Mouse (Mus musculus): Measurements from ENCODE around the gene Cd38.
"Not testable (repeated sequence)": the region's sequence is repeated elsewhere in the genome, so short reads cannot be mapped to it uniquely, and the experiment has no call there.

Gene Cd38

DNA sequence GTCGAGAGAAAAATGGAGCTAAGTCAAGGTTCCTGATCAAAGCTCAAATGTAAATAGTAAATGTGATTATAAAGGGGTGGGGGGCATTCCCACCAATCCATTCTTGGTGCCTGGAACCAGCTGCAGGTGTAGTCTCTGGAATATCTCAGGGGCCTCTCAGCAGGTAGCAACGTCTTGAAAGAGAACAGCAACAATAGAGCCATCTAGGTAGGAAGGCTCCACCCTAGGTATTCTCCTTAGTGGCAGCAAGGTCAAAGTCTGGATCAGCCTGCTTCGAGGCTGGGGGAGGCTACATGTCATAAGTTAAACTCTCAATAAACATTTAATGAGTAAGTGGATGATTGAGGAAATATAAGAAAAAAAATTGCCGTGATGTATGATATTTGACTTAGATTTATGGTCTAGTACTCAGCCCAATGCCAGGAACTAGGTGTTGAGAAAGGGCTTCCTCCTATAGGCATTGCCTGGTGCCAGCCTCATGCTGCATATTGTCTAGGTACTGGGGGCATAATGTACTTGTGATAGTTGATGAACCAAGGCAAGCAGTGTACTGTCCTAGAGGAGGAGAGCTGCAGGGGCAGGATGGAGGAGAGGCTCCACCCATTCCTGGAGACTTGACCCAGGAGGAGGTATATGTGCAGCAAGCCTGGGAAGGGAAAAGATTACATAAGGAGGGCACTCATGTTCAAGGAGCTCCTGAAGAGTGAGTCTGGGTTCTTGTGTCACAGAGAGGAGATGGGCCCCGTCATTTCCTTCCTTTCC, 7.5 kb upstream of the Cd38 start:
- no peak for DNase-seq

DNA sequence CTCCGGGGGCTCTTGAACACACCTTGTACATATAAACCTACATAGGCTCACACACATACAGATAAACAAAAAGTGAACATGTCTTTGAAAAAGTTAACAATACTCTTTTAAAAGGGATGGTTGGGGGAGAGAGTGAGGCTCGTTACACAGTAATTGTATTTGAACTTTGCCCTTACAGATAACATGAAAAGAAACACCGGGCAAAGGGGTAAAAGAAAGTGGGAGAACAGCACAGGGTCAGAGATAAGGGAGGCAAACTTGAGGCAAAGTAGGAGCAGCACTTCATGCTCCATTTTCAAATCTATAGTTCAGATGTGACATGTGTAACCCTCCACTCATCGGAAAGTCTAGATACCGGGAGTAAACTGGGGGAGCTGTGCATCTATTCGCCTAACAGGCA, 4.7 kb upstream of the Cd38 start:
- DNase-seq: no peak

DNA sequence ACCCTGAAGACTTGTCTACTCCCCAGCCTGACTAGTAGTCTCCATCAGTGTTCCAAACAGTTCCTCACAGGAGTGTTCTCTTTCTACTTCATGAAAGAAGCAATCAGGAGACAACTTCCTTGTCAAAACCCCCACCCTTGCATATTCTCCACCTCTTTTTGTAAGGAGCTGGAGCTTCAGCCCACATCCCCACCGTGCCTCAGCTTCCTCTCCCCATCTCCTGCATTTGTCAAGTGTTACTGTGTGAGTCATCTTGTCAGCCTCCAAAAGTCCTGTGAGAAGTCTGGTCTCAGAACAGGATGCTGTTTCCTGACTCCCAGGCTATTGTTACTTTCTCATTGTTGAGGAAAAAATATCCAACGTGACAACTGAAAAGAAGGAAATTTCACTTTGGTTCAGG, 3.0 kb upstream of the Cd38 start:
- DNase-seq: no peak

DNA sequence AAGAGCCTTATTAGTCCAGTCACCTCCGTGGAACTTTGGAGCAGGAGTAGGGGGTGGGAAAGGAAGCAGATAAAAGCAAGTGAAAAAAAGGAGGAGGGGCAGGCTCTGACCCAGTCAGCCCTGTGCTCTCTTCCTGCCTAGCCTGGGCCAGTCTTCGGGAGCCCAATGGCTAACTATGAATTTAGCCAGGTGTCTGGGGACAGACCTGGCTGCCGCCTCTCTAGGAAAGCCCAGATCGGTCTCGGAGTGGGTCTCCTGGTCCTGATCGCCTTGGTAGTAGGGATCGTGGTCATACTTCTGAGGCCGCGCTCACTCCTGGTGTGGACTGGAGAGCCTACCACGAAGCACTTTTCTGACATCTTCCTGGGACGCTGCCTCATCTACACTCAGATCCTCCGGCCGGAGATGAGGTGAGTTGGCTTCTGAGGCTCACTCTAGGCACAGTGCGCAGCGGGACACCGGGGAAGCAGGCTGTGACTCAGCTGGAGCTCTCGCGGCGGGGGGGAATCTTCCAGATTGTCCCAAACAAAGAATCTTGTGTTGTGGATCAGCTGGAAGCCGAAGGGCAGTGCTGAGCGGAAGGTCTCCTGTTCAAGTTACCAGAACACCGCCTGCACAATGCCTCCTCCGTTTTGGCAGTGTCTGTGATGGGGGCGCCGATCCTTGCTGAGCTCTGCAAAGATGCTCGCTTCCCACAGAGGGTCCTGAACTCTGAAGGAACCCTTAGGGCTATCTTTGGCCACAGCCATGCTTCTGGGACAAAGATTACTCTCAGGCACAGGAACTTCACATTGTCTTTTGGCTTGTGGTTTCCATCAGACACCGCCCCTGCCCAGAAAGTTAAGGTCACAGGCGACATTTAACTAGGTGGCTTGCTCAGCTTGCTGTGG, 603 bp downstream of the Cd38 start:
- DNase-seq: peak; percentile 24

DNA sequence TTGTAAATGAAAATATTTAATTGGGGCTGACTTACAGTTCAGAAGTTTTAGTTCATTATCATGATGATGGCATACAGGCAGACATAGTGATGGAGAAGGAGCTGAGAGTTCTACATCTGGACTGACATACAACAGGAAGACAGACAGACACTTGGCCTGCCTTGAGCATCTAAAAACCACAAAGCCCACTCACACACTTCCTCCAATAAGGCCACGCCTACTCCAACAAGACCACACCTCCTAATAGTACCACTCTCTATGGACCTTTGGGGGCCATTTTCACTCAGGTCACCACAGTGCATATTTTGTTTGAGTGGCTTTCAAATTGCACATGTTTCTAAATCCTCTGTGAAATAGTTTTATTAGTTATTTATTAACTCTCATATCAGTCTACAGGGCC, 3.5 kb downstream of the Cd38 start:
- DNase-seq: no peak

DNA sequence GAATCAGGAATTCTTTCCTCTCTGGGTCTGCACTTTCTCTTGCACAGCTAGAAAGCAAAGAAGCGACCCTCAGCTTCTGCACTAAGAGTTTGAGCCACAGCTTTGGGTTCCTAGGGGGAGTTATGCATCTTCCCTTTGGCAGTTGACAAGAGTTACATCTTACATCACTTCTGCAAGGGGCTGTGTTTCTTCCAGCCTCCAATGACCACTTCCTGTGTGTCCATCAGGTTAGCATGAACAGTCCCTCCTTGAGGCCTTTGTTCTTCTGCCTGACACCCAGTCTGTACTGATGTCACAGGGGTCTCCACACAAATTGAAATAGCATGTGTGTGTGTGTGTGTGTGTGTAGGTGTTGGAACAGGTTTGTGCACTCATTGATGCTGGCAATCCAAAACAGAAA, 4.3 kb downstream of the Cd38 start:
- no peak for DNase-seq

DNA sequence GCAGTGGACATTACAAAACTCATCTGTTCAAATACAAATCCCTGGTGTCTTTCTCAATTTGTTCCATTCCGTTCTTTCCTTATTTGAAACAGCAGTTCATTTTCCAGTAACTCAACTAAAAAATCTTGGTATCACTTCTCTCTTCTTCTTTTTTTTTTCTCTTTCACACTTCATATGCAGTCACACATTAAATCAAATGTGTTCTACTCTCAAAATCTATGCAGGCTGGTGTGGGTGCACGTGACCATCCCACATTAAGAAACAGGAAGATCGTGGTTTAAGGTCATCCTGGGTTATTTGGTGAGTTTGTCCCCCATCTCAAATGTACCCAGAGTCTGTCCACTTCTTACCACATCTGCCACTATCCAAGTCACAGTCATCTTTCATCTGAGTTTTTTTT, 13.7 kb downstream of the Cd38 start:
- no peak for DNase-seq

DNA sequence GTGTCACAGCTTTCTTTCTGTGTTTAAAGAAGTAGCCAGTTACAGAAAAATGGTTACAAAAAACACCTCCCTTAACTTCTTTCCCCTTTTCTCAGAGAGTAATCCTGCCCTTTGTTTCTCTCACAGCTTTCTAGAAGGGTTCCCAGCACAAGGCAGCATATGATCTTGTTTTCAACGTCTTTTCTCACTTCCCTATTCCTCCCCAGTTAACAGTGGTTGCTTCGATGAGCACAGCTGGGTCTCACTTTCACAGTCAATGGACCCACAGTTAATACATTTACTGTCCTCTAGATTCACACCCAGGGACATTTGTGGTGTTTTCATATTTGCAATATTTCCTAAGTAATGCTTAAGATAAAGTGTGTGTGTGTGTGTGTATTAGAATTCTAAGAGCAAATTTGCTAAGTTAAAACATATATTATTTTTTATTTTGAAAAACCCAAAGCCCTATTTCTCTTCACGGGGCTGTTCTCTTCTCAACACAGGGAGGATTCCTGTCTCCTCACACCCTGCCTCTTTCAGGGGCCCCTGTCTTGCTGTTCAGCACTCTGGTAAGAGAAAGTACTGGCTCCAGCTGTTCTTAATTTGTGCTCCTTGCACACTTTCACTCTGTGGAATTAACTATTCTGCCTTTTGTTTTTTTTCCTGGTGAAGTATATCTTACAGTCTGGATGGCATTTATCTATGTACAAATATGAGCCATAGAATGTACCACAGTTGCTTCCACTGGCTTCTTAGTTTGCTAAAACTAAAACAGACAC, 16.9 kb downstream of the Cd38 start:
- no peak for DNase-seq

DNA sequence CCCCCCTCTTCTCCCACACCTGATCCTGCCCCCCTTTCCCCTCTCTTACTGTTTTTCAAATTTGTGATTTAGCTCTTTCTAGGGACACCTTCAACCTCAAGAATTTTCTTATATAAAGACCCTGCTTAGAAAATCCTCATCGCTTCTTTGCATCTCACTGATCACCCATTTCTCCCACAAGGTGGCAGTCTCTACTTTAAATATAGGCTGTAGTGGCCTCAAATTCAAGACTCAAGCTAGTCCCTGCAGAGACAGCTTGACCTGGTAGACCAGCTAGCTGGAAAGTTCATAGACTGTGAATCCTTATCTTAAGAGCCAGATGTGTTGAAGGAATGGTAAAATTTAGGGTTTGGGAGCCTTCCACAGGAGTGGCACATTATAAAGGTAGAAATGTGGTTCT, 24.0 kb downstream of the Cd38 start:
- peak; percentile 29 for DNase-seq

DNA sequence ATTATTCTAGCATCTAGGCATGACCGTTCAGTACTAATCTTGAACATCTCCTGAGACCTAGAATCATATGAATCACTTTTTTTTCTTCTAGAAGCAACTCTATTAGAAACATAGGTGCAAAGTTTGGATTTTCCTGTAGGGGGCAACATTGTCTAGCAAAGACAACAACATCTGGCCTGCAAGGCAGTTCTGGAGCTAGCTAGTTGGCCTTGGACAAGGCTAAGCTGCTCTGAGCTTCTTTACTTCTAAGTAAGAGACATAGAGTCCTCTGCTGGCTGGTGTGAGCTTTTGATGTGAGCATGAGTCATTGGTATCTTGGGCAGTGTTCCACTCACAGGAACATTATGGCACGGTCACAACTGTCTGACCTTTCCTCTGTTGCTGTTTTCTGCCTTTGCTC, 25.8 kb downstream of the Cd38 start:
- DNase-seq: peak; percentile 17

DNA sequence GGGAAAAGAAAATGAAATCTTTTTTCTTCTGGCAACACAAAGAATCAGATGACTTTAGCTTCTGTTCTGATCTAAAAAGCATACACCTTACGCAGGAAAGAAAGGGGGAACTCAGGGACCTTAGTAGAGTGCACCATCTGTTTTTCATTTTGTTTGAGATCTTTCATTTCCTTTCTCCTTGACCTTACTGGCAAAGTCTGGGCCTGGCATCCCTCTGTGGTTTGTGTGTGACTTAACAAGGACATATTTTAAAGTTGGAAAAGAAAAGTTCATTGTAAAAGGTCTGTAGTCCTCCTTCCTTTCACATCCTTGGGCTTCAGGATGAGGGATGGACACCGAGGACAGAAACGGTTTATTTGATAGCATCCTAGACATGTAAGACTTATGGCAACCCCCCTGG, 27.6 kb downstream of the Cd38 start:
- DNase-seq: no peak

DNA sequence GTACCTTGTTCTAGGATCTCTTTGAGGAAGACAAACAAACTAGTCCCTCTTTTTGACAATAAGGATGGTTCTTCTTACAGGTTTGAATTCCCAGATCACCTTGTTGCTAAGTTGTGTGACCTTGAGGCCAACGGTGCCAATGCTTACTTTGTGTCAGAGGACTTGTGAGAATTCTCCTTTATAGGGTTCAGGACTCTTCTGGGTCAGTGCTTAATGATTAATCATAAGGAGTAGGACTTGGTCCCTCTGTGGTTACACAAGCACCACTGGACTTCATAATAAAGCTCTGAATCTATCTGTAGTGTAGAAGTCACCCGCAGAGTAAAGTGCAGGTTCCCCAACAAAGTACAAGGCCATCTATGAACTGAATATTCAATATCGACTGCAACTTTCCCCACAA, 36.3 kb downstream of the Cd38 start:
- no peak for DNase-seq

DNA sequence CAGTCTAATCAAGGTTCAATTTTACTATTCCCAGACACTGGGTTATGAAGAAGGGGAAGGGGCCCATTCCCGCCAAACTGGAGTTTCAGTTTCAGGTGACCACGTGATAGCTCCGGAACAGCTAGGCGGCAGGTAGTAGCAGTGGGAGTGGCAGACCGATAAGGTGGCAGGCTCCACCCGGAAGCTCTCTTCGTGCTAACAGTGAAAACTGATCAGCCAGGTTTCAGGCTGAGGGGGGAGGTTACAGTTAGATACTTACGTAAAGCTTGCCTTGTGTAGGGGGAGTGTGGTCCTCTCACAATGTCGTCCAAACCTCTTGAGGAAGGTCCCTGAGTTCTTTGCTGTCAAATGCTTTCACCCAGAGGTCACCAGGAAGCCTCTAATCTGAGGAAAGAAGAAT, 40.9 kb downstream of the Cd38 start:
- DNase-seq: no peak

DNA sequence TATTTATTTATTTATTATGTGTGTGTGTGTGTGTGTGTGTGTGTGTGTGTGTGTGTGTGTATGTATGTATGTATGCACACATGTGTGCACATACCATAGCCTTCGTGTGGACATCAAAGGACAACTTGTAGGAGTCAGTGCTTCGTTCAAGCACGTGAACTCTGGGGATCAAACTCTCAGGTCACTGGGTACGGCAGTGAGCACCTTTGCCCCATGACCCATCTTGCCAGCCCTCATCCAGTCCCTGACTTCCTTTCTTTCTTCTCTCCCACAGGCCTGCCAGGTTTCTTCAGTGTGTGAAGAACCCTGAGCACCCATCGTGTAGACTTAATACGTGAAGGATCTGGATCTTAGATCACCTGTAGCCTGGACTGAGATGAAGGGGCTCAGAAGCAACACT, 41.7 kb downstream of the Cd38 start:
- DNase-seq: no peak

DNA sequence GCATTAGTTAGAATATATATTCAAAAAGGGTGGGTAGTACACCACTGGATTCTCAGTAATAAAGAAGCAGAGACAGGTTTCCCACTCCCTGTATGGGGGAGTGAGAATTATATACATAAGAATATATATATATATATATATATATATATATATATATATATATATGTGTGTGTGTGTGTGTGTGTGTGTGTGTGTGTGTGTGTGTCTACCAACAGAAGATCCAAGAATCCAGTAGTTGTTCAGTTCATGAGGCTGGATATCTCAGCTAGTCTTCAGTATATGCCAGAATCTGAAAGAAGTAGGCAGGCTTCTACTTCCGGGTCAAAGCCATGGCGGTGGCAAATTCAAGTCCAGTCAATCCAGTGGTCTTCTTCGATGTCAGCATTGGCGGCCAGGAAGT, 44.5 kb downstream of the Cd38 start, which contains the start of gene Gm7879:
Gene Gm7879, plus strand, starts transcription at position 301 of the 400 bp plus-strand sequence.
- DNase-seq: not testable (repeated sequence)

DNA sequence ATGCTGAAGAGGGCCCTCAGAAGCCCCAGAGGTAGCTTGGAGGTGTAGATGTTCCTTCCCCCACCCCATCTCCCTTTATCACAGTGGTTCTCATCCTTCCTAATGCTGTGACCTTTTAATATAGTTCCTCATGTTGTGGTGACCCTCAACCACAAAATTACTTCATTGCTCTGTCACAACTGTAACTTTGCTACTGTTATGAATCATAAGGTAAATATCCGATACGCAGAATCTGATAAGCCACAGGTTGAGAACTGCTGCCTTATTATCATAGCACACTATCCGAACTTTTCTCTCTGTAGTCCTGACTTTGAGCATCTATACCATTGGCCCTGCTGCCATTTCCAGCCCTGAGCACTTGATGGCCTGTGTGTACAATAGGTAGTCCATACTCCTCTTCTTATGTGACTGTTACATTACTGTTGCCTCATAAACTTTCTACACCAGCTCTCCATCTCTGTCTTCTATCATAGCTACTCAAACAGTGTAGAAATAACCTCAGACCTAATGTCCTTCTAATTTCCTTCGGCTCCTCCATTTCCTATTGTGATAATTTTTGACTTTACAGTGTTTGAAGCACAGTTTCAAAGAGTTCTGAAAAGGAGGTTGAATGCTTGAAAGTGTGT, 47.0 kb downstream of the Cd38 start:
- DNase-seq: no peak

DNA sequence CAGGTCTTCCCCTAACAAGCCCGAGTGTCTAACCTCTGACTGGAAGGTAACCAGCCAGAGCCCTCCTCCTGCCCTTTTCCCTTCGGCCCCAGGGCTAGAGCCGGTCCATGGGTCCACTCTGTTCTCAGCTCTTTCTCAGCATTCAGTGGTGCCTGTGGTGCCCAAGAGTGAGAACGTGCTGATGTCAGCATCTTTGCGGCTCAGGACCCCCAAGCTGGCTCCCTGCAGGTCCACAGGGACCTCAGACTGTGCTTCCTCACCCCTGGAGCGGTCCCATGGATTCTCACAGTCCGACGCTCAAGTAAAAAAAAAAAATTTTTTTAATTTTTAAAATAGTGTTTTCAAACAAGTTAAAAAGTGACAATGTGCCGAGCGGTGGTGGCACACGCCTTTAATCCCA, 53.5 kb downstream of the Cd38 start:
- no peak for DNase-seq

DNA sequence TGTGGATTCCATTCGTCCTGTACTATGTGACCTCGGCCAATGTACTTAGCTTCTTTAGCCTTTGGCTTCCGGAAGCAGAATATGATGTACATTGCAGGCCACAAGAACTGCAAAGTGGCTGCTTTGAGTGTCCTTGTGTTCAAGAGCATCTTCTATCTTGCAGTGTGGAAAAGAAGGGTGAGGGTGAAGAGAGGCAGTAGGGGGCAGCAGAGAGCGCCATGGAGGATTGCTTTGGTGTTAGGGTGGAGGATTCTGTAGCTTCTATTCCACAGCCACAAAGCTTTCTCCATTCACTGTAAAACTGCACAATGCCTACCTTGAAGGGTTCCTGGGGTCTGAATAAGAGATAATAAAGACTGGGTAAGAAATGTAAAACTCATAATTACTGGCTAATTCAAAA, 55.6 kb downstream of the Cd38 start:
- DNase-seq: peak; percentile 66

DNA sequence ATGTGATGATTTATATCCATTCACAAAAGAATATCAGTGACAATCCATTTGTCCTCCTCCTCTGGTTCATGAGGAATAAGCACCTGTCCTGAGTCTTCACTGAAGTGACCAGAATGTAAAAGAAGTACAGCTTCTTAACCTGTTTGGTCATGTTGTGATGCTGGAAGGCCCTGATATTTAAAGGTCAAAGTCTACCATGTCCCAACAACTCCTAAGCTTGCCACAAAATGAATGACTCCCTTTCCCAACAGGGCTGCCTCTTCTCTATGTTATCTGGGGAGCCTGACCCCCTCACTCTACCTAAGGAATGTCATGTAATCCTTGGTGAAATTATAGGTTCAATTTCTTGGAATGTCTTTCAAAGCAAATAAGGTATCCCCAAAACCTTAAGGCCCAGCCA, 59.4 kb downstream of the Cd38 start:
- no peak for DNase-seq

DNA sequence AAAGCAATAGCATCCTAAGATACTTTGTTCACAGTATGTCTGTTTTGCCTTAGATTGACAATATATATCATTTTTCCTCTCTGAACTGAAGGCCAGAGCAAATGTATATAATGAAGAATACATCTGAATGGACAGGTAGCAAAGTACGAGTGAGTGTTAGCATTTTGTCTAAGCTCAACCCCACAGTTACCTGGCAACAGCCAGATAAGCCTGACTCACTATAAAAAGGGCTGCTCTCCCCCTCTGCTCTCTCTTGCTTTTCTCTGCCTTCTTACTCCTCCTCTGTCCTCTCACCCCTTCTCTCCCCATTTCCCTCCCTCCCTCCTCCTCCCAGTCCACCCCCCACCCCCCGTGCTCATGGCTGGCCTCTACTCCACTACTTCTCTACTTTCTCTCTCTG, 64.9 kb downstream of the Cd38 start:
- no peak for DNase-seq

DNA sequence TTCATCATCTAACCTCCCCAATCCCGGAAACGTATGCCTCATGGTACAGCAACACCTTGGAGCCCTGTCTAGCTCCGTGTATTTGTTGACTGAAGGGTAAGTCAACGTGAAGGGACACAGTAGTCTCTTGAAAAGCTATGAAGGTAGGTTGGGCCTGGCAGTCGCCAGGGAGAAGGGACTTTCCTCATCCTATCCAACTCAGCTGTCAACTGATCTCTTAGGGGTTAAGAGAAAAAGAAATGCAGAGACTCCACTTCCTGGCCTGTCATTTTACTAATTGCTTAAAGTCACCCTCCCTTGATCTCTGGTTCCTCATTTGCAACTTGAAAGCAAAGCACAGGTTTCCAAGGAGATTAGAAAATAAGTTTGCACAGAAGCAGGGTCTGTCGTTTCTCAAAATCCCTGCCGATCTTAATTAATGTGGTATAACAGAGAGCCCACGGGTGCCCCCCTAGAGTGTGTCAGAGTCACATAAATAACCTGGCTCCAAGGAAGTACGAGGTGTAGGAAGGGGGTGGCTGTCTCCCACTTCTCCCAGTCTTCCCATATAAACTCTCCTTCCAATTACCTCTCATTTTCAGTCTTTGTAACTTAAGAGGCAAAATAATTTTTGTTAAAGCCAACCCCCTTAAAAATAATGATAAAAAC, 79.1 kb downstream of the Cd38 start:
- DNase-seq: no peak

DNA sequence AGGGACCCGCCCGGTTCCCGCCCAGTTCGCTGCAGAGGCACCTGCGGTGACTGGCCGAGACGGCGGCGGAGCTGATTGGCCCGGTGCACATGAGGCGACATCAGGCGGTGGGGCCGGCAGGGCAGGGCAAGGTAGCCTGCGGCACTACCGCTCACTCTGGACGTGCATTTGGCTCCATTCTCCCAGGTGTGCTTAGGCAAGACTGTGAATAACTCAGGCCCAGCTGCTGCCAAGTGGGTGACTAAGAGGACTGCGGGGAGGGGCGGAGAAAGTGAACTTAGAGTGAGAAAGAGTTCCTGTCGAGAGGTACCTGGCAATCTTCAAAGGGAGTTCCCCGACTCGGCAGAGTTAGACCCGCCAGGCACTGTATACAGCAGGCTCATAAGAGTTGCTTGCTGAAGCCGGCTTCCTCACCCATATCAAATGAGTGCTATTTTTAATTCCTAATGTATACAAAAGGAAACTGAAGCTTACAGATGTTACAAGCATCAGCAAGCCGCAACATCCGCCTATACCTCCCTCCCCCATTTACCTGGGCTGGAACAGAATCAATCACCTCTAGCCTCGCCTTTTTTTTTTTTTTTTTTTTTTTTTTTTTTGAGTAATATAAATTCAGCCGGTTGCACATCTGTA, 79.9 kb downstream of the Cd38 start:
- DNase-seq: peak; percentile 10

Measured in right cerebral cortex, postnatal 14 days (tissue).